Mouse (Mus musculus): ENCODE data around the gene Aass. TPM values are rescaled to one million over a fixed set of nuclear protein-coding genes. Genes with fewer than 3 reads are reported as not detected.

The Aass gene
- polyA plus RNA-seq, 1 experiment: not detected

DNA sequence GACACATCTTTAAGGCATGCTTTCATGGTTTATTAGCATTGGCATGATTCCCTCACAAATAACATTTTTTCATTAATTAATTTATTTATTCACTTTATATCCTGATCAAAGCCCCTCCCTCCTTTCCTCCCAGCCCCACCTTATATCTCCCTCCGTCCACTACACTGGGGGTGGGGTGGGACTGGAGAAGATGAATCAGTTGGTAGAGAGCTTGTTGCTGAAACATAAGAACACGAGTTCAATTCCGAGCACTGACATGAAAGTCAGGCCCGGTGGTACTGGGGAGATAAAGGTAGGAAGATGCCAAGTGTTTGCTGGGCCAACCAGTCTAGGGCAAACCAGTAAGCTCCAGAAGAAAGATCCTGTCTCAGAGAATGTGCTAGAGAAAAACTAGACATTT is 84.0 kb downstream of the Aass start:
- H3ac ChIP-seq (ENCODE audit: control insufficient read depth, insufficient read length, low read depth): no peak overlapping the region
- no peaks in the 10 kb centered on the region for H3K27me3 ChIP-seq (ENCODE audit: control insufficient read depth, insufficient read depth, insufficient read length)
- no peak overlapping the region for H3K4me3 ChIP-seq (ENCODE audit: insufficient read depth, poor library complexity, severe bottlenecking)
- no peaks in the 10 kb centered on the region for H3K36me3 ChIP-seq (ENCODE audit: control insufficient read depth, insufficient read depth)
- no peaks in the 10 kb centered on the region for H3K79me2 ChIP-seq (ENCODE audit: control insufficient read depth, insufficient read depth)
- no peaks in the 10 kb centered on the region for H3K79me3 ChIP-seq (ENCODE audit: low read depth)
- no peak for TF ChIP-seq CTCF (IDR thresholded peaks at IDR 0.05; ENCODE audit: control insufficient read depth, insufficient read depth, insufficient read length)
- no peak for TF ChIP-seq CEBPB (IDR thresholded peaks at IDR 0.05; ENCODE audit: low read depth)

DNA sequence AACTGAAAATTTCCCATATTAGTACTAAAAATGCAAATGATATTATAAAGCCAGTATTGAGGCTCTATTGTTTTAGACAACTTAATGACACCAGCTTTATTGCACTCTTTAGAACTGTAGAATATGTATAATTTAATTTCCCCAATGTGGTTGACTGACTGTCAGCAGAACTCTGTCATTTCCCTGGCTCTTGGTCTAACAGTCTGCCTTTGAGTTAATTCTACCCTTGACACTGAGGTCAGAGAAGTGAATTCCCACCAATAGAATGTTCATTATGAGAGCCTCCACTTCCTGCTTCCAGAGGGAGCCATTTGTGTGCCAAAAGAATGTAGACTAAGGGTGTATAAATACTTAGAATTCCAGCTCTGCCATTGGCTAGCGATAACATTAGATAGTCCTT is 104.5 kb downstream of the Aass start:
- no peak overlapping the region for H3K4me3 ChIP-seq (ENCODE audit: insufficient read depth, poor library complexity, severe bottlenecking)
- TF ChIP-seq MYOG (IDR thresholded peaks at IDR 0.05; ENCODE audit: control insufficient read depth, extremely low read depth, insufficient read length) (no peak), CTCF (IDR thresholded peaks at IDR 0.05; ENCODE audit: control insufficient read depth, insufficient read depth, insufficient read length) (no peak), MYOD1 (IDR thresholded peaks at IDR 0.05; ENCODE audit: control insufficient read depth, insufficient read length, low read depth) (no peak), USF1 (IDR thresholded peaks at IDR 0.05; ENCODE audit: low read depth) (no peak), CEBPB (IDR thresholded peaks at IDR 0.05; ENCODE audit: low read depth) (no peak), MAX (IDR thresholded peaks at IDR 0.05) (no peak), FOSL1 (IDR thresholded peaks at IDR 0.05; ENCODE audit: insufficient read depth, low read length, poor library complexity, severe bottlenecking) (no peak)

More for the DNA sequence above, 104.5 kb downstream of the Aass start:
- H3K79me2 ChIP-seq (ENCODE audit: control insufficient read depth, insufficient read depth): no peaks in the 10 kb centered on the region
- H3ac ChIP-seq (ENCODE audit: control insufficient read depth, insufficient read length, low read depth): no peak overlapping the region
- H3K36me3 ChIP-seq (ENCODE audit: control insufficient read depth, insufficient read depth): no peaks in the 10 kb centered on the region
- H3K27me3 ChIP-seq (ENCODE audit: control insufficient read depth, insufficient read depth, insufficient read length): no peaks in the 10 kb centered on the region
- no peaks in the 10 kb centered on the region for H3K79me3 ChIP-seq (ENCODE audit: low read depth)

Other genes starting within 250 kb of the Aass start
- not detected for gene Fezf1, start 115.4 kb upstream of the Aass start, polyA plus RNA-seq (2012; fragmentation: generic; extraction: Trizol)